Mouse (Mus musculus) CH12.LX (cell line): Measurements from ENCODE around the gene Ank3.

Experiments used
- CHD2 ChIP-seq: IDR thresholded peaks from 2 replicates; pipeline ENCODE4 v1.6.1; 2011; ENCODE audit warnings: low read length, improper control_type of control experiment
- CTCF ChIP-seq, 2 experiments: IDR thresholded peaks in 1 of 2; conservative IDR thresholded peaks in 1 of 2; 2 replicates each; pipeline ENCODE4 v1.5.1; 2011 to 2012; ENCODE audit warnings: low read depth in 2 of 2, low read length in 2 of 2, improper control_type of control experiment in 1 of 2, inconsistent platforms in 1 of 2, mild to moderate bottlenecking in 1 of 2, moderate library complexity in 1 of 2
- EP300 ChIP-seq: IDR thresholded peaks from 2 replicates; pipeline ENCODE4 v1.6.1; 2011; ENCODE audit warnings: low read length, improper control_type of control experiment
- JUND ChIP-seq: conservative IDR thresholded peaks from 2 replicates; pipeline ENCODE4 v1.6.1; 2011; ENCODE audit warnings: low read depth, low read length, improper control_type of control experiment
- MXI1 ChIP-seq: IDR thresholded peaks from 2 replicates; pipeline ENCODE4 v1.6.1; 2011; ENCODE audit warnings: mild to moderate bottlenecking, low read depth, low read length, improper control_type of control experiment
- POLR2A ChIP-seq: IDR thresholded peaks from 2 replicates; pipeline ENCODE4 v1.6.1; 2011; ENCODE audit warnings: low read depth, mild to moderate bottlenecking, improper control_type of control experiment, low read length
- POLR2AphosphoS2 ChIP-seq: IDR thresholded peaks from 2 replicates; pipeline ENCODE4 v1.6.1; 2011; ENCODE audit warnings: low read depth, low read length, improper control_type of control experiment
- TCF12 ChIP-seq: IDR thresholded peaks from 2 replicates; pipeline ENCODE4 v1.6.1; 2014; ENCODE audit warnings: low read depth, mild to moderate bottlenecking, inconsistent platforms, low read length, improper control_type of control experiment
- ZNF384 ChIP-seq: IDR thresholded peaks from 2 replicates; pipeline ENCODE4 v1.6.1; 2012; ENCODE audit warnings: low read depth, low read length, improper control_type of control experiment, inconsistent platforms

GRCm38 (mm10) chr10:69447308-69447707 is 48.7 kb downstream of the Ank3 start:
- TF ChIP-seq CTCF (conservative IDR thresholded peaks at IDR 0.05 in 1 of 2, IDR thresholded peaks at IDR 0.05 in 1 of 2; ENCODE audit: low read depth in 2 of 2, low read length in 2 of 2) (no peak), TCF12 (no peak), POLR2A (no peak), ZNF384 (no peak), EP300 (no peak), MXI1 (no peak), CHD2 (no peak), JUND (no peak), POLR2AphosphoS2 (no peak)
